Mouse (Mus musculus) NIH3T3 (cell line): ENCODE measurements around the gene Fgfr3.

Experiments used
- DNase-seq: peaks from one replicate; pipeline ENCODE4 v3.0.0-alpha.2; 2012; ENCODE audit warnings: low read depth

Fgfr3 gene

DNA sequence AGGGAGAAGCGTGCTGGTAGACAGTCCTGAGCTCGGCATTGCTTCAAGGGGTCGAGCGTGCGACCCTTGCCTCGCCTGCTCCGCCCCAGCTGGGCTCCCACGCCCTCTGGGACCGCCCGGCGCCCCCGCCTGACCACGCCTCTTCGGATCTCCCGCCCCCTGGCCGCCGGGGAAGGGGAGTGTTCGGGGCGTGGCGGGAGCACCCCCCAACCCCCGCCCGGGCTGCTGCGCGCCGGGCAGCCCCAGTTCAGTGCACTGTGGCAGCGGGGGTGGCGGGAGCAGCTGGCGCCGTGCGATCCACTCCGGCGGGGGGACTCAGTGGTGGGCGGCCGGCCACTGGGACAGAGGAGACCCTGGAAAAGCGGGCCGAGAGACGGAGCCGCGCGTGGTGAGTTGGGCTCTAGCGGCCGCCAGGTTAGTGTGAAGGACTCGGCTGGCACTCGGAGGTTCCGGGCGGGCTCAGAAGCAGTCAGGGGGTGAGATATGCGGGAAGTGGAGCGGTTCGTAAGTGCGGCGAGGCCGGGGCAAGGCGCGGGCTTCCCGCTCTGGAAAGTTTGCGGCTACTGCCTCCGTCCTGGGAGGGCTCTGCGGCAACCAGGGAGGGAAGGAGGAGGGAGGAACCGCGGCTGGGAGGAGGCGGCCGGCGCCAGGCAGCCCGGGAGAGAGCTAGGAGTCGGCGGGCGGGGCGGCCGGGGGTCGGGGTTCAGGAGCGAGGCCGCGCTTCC, at the start of gene Fgfr3:
TSS of gene Fgfr3 (plus strand) at position 134 of the 725 bp plus-strand sequence.
- DNase-seq: no peak

GRCm38 (mm10) chr5:33674439-33674838, 47.0 kb upstream of the Fgfr3 start:
- DNase-seq: peak; percentile 24

- peak; percentile 69 for DNase-seq
These were observed 45.5 kb upstream of the Fgfr3 start for GRCm38 (mm10) chr5:33675964-33676363.

GRCm38 (mm10) chr5:33678244-33678643, 43.2 kb upstream of the Fgfr3 start:
- DNase-seq: no peak

DNA sequence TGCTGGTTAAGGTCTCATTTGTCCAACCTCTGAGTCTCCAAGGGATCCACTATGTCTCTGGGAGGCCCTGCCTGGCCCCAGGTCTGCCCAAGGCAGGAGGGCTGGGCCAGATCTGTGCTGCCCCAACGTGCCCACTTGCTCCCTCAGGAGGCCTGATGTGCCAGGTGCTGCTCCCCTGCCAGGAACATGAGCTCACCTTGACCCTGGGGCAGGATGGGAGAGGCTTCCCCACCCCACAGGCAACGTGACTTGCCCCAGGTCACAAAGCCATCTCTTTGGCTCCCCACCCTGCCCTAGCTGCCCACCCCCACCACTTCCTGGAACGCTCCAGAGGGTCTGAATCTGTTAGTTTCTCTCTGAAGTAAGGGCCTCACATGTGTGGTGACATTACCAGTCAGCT, 40.4 kb upstream of the Fgfr3 start:
- DNase-seq: no peak

- no peak for DNase-seq
These were observed 39.7 kb upstream of the Fgfr3 start for GRCm38 (mm10) chr5:33681611-33682388.

- DNase-seq: no peak
These were observed 38.5 kb upstream of the Fgfr3 start for GRCm38 (mm10) chr5:33682963-33683362.

- DNase-seq: peak; percentile 56
These were observed 37.4 kb upstream of the Fgfr3 start for GRCm38 (mm10) chr5:33683897-33684652.

DNA sequence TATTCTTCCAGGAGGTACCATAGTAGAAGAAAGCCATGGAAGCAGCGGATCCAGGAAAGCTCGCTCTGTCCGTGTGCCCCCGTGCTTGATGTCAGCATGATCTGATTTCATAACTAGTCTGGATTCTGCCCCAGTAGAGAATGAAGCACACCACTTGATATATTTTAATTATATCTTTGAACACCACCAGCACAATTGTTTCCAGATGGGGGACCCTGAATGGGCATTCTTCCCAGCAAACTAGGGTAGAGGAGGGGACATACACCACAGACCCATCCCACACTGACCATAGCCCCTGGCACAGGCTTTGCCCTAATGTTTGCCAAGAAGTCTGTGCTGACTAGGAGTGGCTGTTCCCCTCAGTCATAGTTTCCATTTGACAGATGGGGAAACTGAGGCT, 36.5 kb upstream of the Fgfr3 start:
- peak; percentile 27 for DNase-seq

DNA sequence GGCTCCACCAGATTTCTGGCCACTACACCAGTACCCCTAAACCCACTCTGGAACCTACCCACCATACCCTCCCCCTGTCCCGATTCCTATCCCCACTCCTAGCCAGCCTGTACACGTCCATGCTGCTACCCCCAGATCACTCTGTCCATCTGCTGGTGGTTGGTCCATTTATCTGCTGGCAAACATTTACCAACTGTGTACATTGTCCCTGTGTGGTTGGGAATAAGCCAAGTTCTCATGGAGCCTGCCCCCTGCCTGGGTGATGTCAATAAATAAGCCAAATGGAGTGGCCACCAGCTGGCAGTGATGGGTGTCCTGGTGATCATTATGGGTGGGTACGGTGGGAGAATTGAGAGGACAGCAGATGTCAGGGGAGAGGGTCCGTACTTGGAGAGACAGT, 34.3 kb upstream of the Fgfr3 start:
- DNase-seq: no peak

GRCm38 (mm10) chr5:33688278-33689220, 32.9 kb upstream of the Fgfr3 start:
- no peak for DNase-seq

DNA sequence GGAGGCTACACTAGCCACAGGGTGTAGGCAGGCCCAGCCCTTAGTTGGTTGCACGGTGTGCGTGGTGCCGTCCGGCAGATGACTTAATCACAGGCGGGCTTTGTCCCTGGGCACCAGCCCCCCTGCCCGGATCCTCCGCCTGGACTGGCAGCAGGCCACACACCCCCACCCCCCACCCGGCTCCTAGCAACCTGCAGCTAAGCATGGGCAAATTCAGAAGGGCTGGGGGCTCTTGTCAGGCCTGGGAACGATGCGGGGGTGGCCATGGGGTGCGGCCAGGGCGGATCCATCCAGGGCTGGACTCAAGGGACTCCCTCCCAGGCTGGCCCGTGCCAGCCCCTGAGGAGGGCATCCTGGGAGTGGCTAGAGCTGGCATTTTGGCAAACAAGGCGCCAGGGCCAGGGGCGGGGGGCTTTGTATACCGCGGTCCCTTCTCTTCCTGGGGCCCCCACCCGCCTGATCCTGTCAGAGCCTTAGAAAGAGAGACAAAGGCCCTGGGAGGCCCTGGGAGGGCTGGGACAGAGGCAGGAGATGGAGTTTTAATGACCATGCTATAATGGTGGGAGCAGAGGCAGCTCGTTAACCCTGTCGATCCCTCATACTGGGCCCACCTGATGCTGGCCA, 32.1 kb upstream of the Fgfr3 start:
- no peak for DNase-seq

DNA sequence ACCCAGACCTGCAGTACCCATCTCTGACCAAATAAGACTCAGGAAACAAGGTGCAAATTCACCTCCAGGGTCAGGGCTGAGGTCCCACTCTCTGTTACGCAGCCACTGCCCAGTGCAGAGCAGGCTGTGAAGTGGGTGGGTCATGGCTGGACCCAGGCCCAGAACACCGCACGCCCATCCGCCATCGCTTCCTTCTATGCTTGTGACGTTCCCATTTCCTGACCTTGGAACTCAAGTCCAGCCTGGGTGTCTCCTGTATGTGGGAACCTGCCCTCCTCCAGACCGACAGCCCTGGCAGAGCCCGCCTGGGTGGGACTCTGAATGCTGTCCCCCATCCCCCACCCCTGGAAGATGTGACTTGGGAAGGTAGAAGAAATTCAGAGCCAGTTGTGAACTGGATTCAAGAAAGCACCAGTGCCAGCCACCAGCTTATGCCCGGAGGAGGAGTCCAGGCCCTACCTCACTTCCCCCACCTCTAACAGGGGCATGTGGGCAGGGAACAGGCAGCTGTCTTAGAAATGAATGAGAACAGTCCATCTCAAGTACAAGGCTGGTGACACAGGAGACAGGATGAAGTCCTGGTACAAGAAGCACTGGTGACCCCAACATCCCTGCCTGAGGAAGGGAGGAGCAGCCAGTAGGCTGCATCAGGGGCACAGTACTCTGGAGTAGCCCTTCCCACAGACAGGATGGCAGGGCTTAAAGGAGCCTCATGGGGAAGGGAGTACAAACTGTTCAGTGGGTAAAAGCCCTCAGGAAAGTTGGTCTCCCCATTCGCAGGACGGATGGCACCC, 31.4 kb upstream of the Fgfr3 start:
- no peak for DNase-seq

- no peak for DNase-seq
These were observed 29.1 kb upstream of the Fgfr3 start for GRCm38 (mm10) chr5:33692393-33692792.

DNA sequence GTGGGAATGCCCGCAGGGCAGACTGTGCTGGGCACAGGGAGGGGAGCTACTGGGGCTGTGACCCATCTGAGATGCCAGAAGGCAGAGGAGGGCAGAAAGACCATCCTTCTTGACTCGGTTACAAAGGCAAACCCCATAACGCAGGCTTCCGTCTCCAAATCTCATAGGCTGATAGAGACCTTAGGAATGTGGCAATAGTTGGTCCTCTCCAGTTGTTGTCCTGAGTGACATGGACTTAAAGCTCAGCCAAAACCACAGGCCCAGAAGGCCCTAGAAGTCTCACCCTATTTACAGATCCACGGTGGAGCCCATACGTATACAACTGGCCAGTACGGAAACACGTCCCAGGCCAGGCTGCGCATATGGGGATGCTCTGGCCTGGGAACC, 27.0 kb upstream of the Fgfr3 start:
- DNase-seq: no peak

GRCm38 (mm10) chr5:33694848-33695717, 26.4 kb upstream of the Fgfr3 start:
- DNase-seq: no peak

DNA sequence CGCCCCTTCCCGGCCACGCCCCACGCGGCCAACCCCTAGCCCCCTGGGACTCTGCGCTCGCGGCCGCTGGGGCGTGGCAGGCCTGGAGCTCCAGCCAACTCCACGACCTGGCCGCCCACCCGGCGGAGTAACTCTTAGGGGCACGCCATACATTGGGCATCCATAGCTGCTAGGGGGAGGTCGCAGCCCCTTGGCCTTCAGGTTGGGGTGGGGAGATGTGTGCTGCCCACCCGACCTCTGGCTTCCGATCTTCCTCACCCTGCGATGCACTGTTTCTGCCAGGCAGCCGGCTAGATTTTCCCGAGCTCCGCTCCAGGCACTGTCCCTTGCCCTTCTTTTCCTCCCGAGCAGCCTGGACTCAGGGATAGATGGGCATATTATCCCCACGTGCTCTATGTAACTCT, 25.8 kb upstream of the Fgfr3 start:
- DNase-seq: no peak

DNA sequence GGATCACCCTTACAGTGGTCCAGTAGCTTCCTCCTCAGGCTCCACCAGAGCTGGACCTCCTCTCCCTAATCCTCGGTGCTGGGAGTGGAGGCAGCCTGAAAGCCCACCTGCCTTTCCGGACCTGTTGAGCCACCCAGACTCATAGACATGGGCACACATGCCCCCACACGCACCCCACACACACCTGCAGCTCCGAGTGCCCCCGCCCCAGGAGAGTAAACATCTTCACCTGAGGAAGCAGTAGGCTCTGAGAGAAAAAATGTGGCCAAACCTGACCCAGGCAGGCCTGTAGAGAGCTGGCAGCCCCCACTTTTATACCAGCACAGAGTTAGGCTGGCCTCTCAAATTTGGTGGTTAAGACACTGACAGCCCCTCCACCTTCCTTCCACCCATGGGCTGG, 25.0 kb upstream of the Fgfr3 start:
- DNase-seq: no peak

GRCm38 (mm10) chr5:33697534-33697933, 23.9 kb upstream of the Fgfr3 start:
- DNase-seq: no peak
